Mouse (Mus musculus) E14TG2a.4 (cell line): ENCODE measurements around the gene Rhob.

ENCODE experiments used
- CTCF ChIP-seq: conservative IDR thresholded peaks from 2 replicates; pipeline ENCODE4 v1.5.1; 2014; ENCODE audit warnings: low read length
- NANOG ChIP-seq: IDR thresholded peaks from 2 replicates; pipeline ENCODE4 v1.6.1; 2014; ENCODE audit warnings: borderline replicate concordance, low read length, mixed read lengths
- POU5F1 ChIP-seq: IDR thresholded peaks from 2 replicates; pipeline ENCODE4 v1.6.1; 2014; ENCODE audit warnings: low read length, borderline replicate concordance

- no peak for TF ChIP-seq CTCF
- TF ChIP-seq POU5F1: no peak
- no peak for TF ChIP-seq NANOG
Measured at GRCm38 (mm10) chr12:8499001-8499870, 573 bp downstream of the Rhob start.
